Mouse (Mus musculus): Measurements from ENCODE around the gene Apol7b.

- TF ChIP-seq USF1 (IDR thresholded peaks at IDR 0.05; ENCODE audit: low read depth) = no peak
- no peak for TF ChIP-seq MYOD1 (IDR thresholded peaks at IDR 0.05; ENCODE audit: control insufficient read depth in 1 of 3, insufficient read length in 2 of 3, low read depth in 2 of 3)
- TF ChIP-seq TCF3 (IDR thresholded peaks at IDR 0.05; ENCODE audit: insufficient read length, low read depth) = no peak
- TF ChIP-seq POLR2A (IDR thresholded peaks at IDR 0.05; ENCODE audit: insufficient read length, low read depth) = no peak
- TF ChIP-seq MYOG (IDR thresholded peaks at IDR 0.05; ENCODE audit: control insufficient read depth in 1 of 3, insufficient read depth in 1 of 3, insufficient read length in 2 of 3, low read depth in 2 of 3) = no peak
- TF ChIP-seq E2F4 (IDR thresholded peaks at IDR 0.05; ENCODE audit: insufficient read depth) = no peak
Measured at GRCm38 (mm10) chr15:77482140-77482794, 35.0 kb upstream of the Apol7b start.
